Mouse (Mus musculus) limb, embryonic 12.5 days (tissue): ENCODE measurements around the gene Mypn. TPM values are rescaled to one million over a fixed set of nuclear protein-coding genes. Genes with fewer than 3 reads are reported as not detected.

Experiments used
- ATAC-seq: fragments of 200-750 bp; cut with Nextera tagmentation; 2 replicates; pipeline ENCODE4 v1.8.0; 2017; ENCODE audit warnings: low read depth, moderate TSS enrichment; ENCODE audit not compliant: insufficient number of reproducible peaks, insufficient read depth, low FRiP score, low TSS enrichment
- H3K27ac ChIP-seq: fragments of 300-500 bp; sonication (generic); 2 replicates; pipeline ENCODE4 v1.5.1; 2016; ENCODE audit warnings: mild to moderate bottlenecking, moderate library complexity
- H3K27me3 ChIP-seq: fragments of 300-500 bp; sonication (generic); 2 replicates; pipeline ENCODE4 v1.6.1; 2016; ENCODE audit warnings: mild to moderate bottlenecking, moderate library complexity
- H3K36me3 ChIP-seq: fragments of 300-500 bp; sonication (generic); 2 replicates; pipeline ENCODE4 v1.6.1; 2016; ENCODE audit warnings: mild to moderate bottlenecking, moderate library complexity
- H3K4me1 ChIP-seq: fragments of 300-500 bp; sonication (generic); replicated peaks from 2 replicates; pipeline ENCODE4 v1.6.1; 2016
- H3K4me2 ChIP-seq: fragments of 300-500 bp; sonication (generic); 2 replicates; pipeline ENCODE4 v1.6.1; 2016; ENCODE audit warnings: mild to moderate bottlenecking, moderate library complexity
- H3K4me3 ChIP-seq: fragments of 300-500 bp; sonication (generic); replicated peaks from 2 replicates; pipeline ENCODE4 v1.5.1; 2016; ENCODE audit warnings: mild to moderate bottlenecking
- H3K9ac ChIP-seq: fragments of 300-500 bp; sonication (generic); replicated peaks from 2 replicates; pipeline ENCODE4 v1.6.1; 2016; ENCODE audit warnings: mild to moderate bottlenecking, moderate library complexity
- H3K9me3 ChIP-seq: fragments of 300-500 bp; sonication (generic); 2 replicates; pipeline ENCODE4 v1.6.1; 2016; ENCODE audit warnings: mild to moderate bottlenecking, moderate library complexity
- WGBS: fragments of 180-500 bp; shearing (Covaris S2); methylation state at CpG from one replicate; pipeline ENCODE4 v1.1.7; 2016; 5-methylcytosine and 5-hydroxymethylcytosine counted together
- polyA plus RNA-seq: library from polyadenylated mRNA; unstranded; fragments of >200 nt; fragmentation: Nextera tagmentation; extraction: Ambion mirVana; gene quantifications from 2 replicates; pipeline ENCODE4 v1.2.1, GENCODE M21; 2016

The Mypn gene
- polyA plus RNA-seq, 1 experiment from 2014 or later = 1.4 TPM

- WGBS = 90% methylated on average over 11 of the region's 11 CpGs
- Histone ChIP-seq H3K27ac (no peak overlapping the region), H3K4me1 (no peaks in the 10 kb centered on the region), H3K9me3 (no peaks in the 10 kb centered on the region), H3K27me3 (no peaks in the 10 kb centered on the region), H3K36me3 (no peaks in the 10 kb centered on the region), H3K4me2 (no peak overlapping the region), H3K4me3 (no peak overlapping the region), H3K9ac (no peak overlapping the region)
- ATAC-seq = no peak
Measured at GRCm38 (mm10) chr10:63169503-63169902, 34.2 kb downstream of the Mypn start.

- Histone ChIP-seq H3K27ac (no peak overlapping the region), H3K36me3 (no peaks in the 10 kb centered on the region)
- 88% methylated on average over 12 of the region's 12 CpGs for WGBS
Measured at GRCm38 (mm10) chr10:63168124-63168523, 35.6 kb downstream of the Mypn start.

GRCm38 (mm10) chr10:63167241-63167995 lies 36.3 kb downstream of the Mypn start:
- no peak overlapping the region for H3K9ac ChIP-seq
- no peak overlapping the region for H3K4me2 ChIP-seq
- no peaks in the 10 kb centered on the region for H3K27me3 ChIP-seq
- H3K4me1 ChIP-seq = no peaks in the 10 kb centered on the region
- no peak for ATAC-seq
- H3K36me3 ChIP-seq = no peaks in the 10 kb centered on the region
- no peak overlapping the region for H3K4me3 ChIP-seq
- WGBS = 89% methylated on average over 10 of the region's 10 CpGs
- no peak overlapping the region for H3K27ac ChIP-seq
- no peaks in the 10 kb centered on the region for H3K9me3 ChIP-seq

More at GRCm38 (mm10) chr10:63168124-63168523, 35.6 kb downstream of the Mypn start:
- Histone ChIP-seq H3K27me3 (no peaks in the 10 kb centered on the region), H3K4me3 (no peak overlapping the region), H3K9me3 (no peaks in the 10 kb centered on the region), H3K4me1 (no peaks in the 10 kb centered on the region), H3K4me2 (no peak overlapping the region), H3K9ac (no peak overlapping the region)
- no peak for ATAC-seq

- ATAC-seq = no peak
- H3K27ac ChIP-seq = no peak overlapping the region
- H3K4me1 ChIP-seq = no peaks in the 10 kb centered on the region
- 85% methylated on average over 16 of the region's 16 CpGs for WGBS
- H3K4me3 ChIP-seq = no peak overlapping the region
- H3K9me3 ChIP-seq = no peaks in the 10 kb centered on the region
- no peaks in the 10 kb centered on the region for H3K27me3 ChIP-seq
- no peaks in the 10 kb centered on the region for H3K36me3 ChIP-seq
- no peak overlapping the region for H3K4me2 ChIP-seq
- H3K9ac ChIP-seq = no peak overlapping the region
Measured at GRCm38 (mm10) chr10:63165752-63166412, 37.9 kb downstream of the Mypn start.

GRCm38 (mm10) chr10:63161240-63161639 lies 42.5 kb downstream of the Mypn start:
- Histone ChIP-seq H3K9ac (no peak overlapping the region), H3K36me3 (no peaks in the 10 kb centered on the region), H3K4me3 (no peak overlapping the region), H3K9me3 (no peaks in the 10 kb centered on the region), H3K4me1 (no peaks in the 10 kb centered on the region), H3K27me3 (no peaks in the 10 kb centered on the region), H3K27ac (no peak overlapping the region), H3K4me2 (no peak overlapping the region)
- WGBS = 77% methylated on average over 5 of the region's 5 CpGs
- ATAC-seq = no peak

- no peak for ATAC-seq
- H3K9me3 ChIP-seq = no peaks in the 10 kb centered on the region
- no peak overlapping the region for H3K4me3 ChIP-seq
- no peak overlapping the region for H3K4me2 ChIP-seq
- no peak overlapping the region for H3K9ac ChIP-seq
- 69% methylated on average over 12 of the region's 12 CpGs for WGBS
- H3K36me3 ChIP-seq = no peaks in the 10 kb centered on the region
- H3K4me1 ChIP-seq = no peaks in the 10 kb centered on the region
- H3K27ac ChIP-seq = no peak overlapping the region
- H3K27me3 ChIP-seq = no peaks in the 10 kb centered on the region
Measured at GRCm38 (mm10) chr10:63160671-63161070, 43.1 kb downstream of the Mypn start.

GRCm38 (mm10) chr10:63158191-63158590 lies 45.6 kb downstream of the Mypn start:
- no peak for ATAC-seq
- 80% methylated on average over 13 of the region's 13 CpGs for WGBS
- Histone ChIP-seq H3K36me3 (no peaks in the 10 kb centered on the region), H3K4me1 (no peaks in the 10 kb centered on the region), H3K9ac (no peak overlapping the region), H3K9me3 (no peaks in the 10 kb centered on the region), H3K27me3 (no peaks in the 10 kb centered on the region), H3K4me2 (no peak overlapping the region), H3K4me3 (no peak overlapping the region), H3K27ac (no peak overlapping the region)

- H3K9ac ChIP-seq = no peak overlapping the region
- 83% methylated on average over 4 of the region's 4 CpGs for WGBS
- H3K4me3 ChIP-seq = no peak overlapping the region
- no peaks in the 10 kb centered on the region for H3K36me3 ChIP-seq
- H3K27ac ChIP-seq = no peak overlapping the region
- H3K4me2 ChIP-seq = no peak overlapping the region
- no peaks in the 10 kb centered on the region for H3K27me3 ChIP-seq
- H3K9me3 ChIP-seq = no peaks in the 10 kb centered on the region
- ATAC-seq = no peak
- H3K4me1 ChIP-seq = no peaks in the 10 kb centered on the region
Measured at GRCm38 (mm10) chr10:63157491-63157890, 46.3 kb downstream of the Mypn start.

GRCm38 (mm10) chr10:63156919-63157318 lies 46.8 kb downstream of the Mypn start:
- H3K36me3 ChIP-seq = no peaks in the 10 kb centered on the region
- H3K27me3 ChIP-seq = no peaks in the 10 kb centered on the region
- WGBS = 57% methylated on average over 4 of the region's 4 CpGs
- no peak overlapping the region for H3K4me2 ChIP-seq
- H3K27ac ChIP-seq = no peak overlapping the region
- H3K4me3 ChIP-seq = no peak overlapping the region
- H3K9ac ChIP-seq = no peak overlapping the region
- no peaks in the 10 kb centered on the region for H3K4me1 ChIP-seq
- ATAC-seq = no peak
- no peaks in the 10 kb centered on the region for H3K9me3 ChIP-seq

GRCm38 (mm10) chr10:63156351-63156750 lies 47.4 kb downstream of the Mypn start:
- H3K9me3 ChIP-seq = no peaks in the 10 kb centered on the region
- no peaks in the 10 kb centered on the region for H3K36me3 ChIP-seq
- no peak overlapping the region for H3K4me3 ChIP-seq
- ATAC-seq = no peak
- no peaks in the 10 kb centered on the region for H3K4me1 ChIP-seq
- no peak overlapping the region for H3K4me2 ChIP-seq
- H3K27ac ChIP-seq = no peak overlapping the region
- H3K9ac ChIP-seq = no peak overlapping the region
- 80% methylated on average over 1 of the region's 1 CpGs for WGBS
- H3K27me3 ChIP-seq = no peaks in the 10 kb centered on the region

- Histone ChIP-seq H3K4me2 (no peak overlapping the region), H3K4me1 (no peaks in the 10 kb centered on the region), H3K27ac (no peak overlapping the region), H3K27me3 (no peaks in the 10 kb centered on the region), H3K9me3 (no peaks in the 10 kb centered on the region), H3K4me3 (no peak overlapping the region), H3K9ac (no peak overlapping the region), H3K36me3 (no peaks in the 10 kb centered on the region)
- no peak for ATAC-seq
- 89% methylated on average over 4 of the region's 4 CpGs for WGBS
Measured at GRCm38 (mm10) chr10:63155668-63156350, 47.9 kb downstream of the Mypn start.
